Mouse (Mus musculus) embryonic facial prominence, embryonic 12.5 days (tissue): Measurements from ENCODE around the gene AC134908.4. TPM values are rescaled to one million over a fixed set of nuclear protein-coding genes. Genes with fewer than 3 reads are reported as not detected.
A peak's percentile ranks its signal among the peaks of the same experiment; 100 is the strongest.

Source experiments
- ATAC-seq: fragments of 200-750 bp; cut with Nextera tagmentation; 2 replicates; pipeline ENCODE4 v1.8.0; 2017; ENCODE audit not compliant: insufficient number of reproducible peaks, insufficient read depth, low FRiP score, low TSS enrichment
- H3K27ac ChIP-seq: fragments of 300-500 bp; sonication (generic); 2 replicates; pipeline ENCODE4 v1.5.1; 2016; ENCODE audit warnings: mild to moderate bottlenecking
- H3K27me3 ChIP-seq: fragments of 300-500 bp; sonication (generic); 2 replicates; pipeline ENCODE4 v1.6.1; 2016; ENCODE audit warnings: mild to moderate bottlenecking, moderate library complexity
- H3K36me3 ChIP-seq: fragments of 300-500 bp; sonication (generic); 2 replicates; pipeline ENCODE4 v1.6.1; 2016; ENCODE audit warnings: mild to moderate bottlenecking
- H3K4me1 ChIP-seq: fragments of 300-500 bp; sonication (generic); 2 replicates; pipeline ENCODE4 v1.6.1; 2016
- H3K4me2 ChIP-seq: fragments of 300-500 bp; sonication (generic); replicated peaks from 2 replicates; pipeline ENCODE4 v1.6.1; 2016; ENCODE audit warnings: mild to moderate bottlenecking, moderate library complexity
- H3K4me3 ChIP-seq: fragments of 300-500 bp; sonication (generic); 2 replicates; pipeline ENCODE4 v1.5.1; 2016; ENCODE audit warnings: mild to moderate bottlenecking
- H3K9ac ChIP-seq: fragments of 300-500 bp; sonication (generic); 2 replicates; pipeline ENCODE4 v1.6.1; 2016; ENCODE audit warnings: mild to moderate bottlenecking, moderate library complexity
- H3K9me3 ChIP-seq: fragments of 300-500 bp; sonication (generic); 2 replicates; pipeline ENCODE4 v1.6.1; 2016; ENCODE audit warnings: mild to moderate bottlenecking, moderate library complexity
- WGBS: fragments of 180-500 bp; shearing (Covaris S2); methylation state at CpG from one replicate; pipeline ENCODE4 v1.1.7; 2016; 5-methylcytosine and 5-hydroxymethylcytosine counted together
- polyA plus RNA-seq: library from polyadenylated mRNA; unstranded; fragments of >200 nt; fragmentation: Nextera tagmentation; extraction: Ambion mirVana; gene quantifications from 2 replicates; pipeline ENCODE4 v1.2.1, GENCODE M21; 2016

AC134908.4 gene
- polyA plus RNA-seq, 1 experiment from 2014 or later = not detected

DNA sequence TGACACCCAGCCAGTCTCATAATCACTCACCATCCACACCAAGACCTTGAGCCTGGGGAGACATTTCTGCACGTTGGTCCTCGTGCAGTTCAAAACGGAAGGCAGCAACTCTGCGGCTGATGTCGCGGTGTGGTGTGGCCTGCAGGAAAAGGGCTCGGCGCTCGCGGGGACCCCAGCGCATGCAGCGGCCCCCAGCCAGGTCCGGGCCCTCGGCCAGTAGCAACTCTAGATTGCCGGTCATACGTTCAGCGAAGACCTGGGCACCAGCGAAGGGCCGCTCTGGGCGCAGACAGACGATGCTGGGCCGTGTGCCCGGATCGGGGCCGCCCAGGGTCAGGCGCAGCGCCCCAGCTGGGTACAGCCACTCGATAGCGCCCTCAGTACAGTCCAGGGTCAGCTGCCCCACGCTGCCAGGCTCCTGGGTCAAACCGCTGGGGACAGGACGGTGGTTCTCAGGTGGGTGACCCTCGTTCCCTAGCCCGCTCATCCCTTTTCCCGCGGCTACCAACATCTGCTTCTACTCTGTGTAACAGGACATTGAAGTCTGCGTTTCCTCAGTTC lies 832 bp upstream of the AC134908.4 start:
- Histone ChIP-seq H3K9me3 (no peaks in the 10 kb centered on the region), H3K4me2 (peak overlapping the region; percentile 95), H3K36me3 (no peaks in the 10 kb centered on the region; the same call in 1 of the 2 replicates), H3K27ac (peak overlapping the region; percentile 51), H3K9ac (peak overlapping the region; percentile 68), H3K27me3 (no peaks in the 10 kb centered on the region), H3K4me3 (peak overlapping the region; percentile 86), H3K4me1 (peaks cover 37% of the 10 kb centered on the region)
- under 1% methylated on average over 37 of the region's 37 CpGs for WGBS
- ATAC-seq = no peak

DNA sequence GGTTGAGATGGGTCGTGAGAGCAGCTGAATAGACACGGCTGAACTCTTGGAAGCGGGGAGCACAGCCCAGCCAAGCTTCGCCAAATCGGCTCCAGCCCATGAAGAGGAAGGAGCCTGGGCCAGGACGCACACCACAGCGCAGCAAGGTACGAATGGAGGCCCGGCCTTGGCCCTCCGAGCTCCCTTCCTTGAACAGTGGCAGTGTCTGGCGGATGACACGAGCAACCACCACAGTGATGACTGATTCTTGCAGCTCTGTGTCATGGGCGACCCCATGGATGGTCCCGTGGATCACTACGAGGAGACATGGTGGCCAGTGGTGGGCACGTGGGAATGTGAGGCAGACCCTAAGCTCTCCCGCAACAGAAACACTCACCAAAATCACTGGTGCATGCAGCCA lies 461 bp downstream of the AC134908.4 start:
- ATAC-seq = no peak
- H3K4me1 ChIP-seq = peaks cover 43% of the 10 kb centered on the region
- WGBS = 71% methylated on average over 17 of the region's 17 CpGs

DNA sequence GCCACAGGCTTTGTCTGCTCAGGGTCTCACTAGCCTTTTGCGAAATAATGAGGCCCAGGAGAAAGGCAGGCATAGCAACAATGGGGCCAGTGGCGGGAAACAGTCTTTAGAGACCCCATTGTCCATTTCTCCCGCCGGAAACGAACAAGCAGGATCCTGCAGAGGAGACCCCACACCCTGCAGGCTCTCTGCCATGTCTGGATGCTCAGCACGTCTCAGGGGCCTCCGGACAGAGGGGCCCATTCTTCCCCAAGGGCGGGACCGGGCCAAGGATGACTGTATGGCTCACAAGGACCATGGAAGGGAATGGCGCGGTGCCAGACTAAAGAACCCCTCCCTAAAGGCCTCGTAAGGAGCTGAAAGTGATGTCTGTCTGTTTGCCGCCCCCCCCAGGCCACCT lies 1.3 kb downstream of the AC134908.4 start:
- Histone ChIP-seq H3K4me3 (no peak overlapping the region), H3K4me1 (peaks cover 43% of the 10 kb centered on the region), H3K36me3 (peaks cover 8% of the 10 kb centered on the region; the same call in 1 of the 2 replicates), H3K27ac (no peak overlapping the region; the same call in 1 of the 2 replicates), H3K9me3 (no peaks in the 10 kb centered on the region), H3K27me3 (no peaks in the 10 kb centered on the region), H3K4me2 (no peak overlapping the region), H3K9ac (no peak overlapping the region)
- ATAC-seq = no peak
- WGBS = 50% methylated on average over 13 of the region's 13 CpGs

More for the DNA sequence above, 461 bp downstream of the AC134908.4 start:
- peak overlapping the region; percentile 68 for H3K9ac ChIP-seq
- peak overlapping the region; percentile 86; the same call in 1 of the 2 replicates for H3K4me3 ChIP-seq
- H3K27me3 ChIP-seq = no peaks in the 10 kb centered on the region
- peak overlapping the region; percentile 42; the same call in 1 of the 2 replicates for H3K27ac ChIP-seq
- H3K4me2 ChIP-seq = peak overlapping the region; percentile 95
- no peaks in the 10 kb centered on the region; the same call in 1 of the 2 replicates for H3K36me3 ChIP-seq
- no peaks in the 10 kb centered on the region for H3K9me3 ChIP-seq

DNA sequence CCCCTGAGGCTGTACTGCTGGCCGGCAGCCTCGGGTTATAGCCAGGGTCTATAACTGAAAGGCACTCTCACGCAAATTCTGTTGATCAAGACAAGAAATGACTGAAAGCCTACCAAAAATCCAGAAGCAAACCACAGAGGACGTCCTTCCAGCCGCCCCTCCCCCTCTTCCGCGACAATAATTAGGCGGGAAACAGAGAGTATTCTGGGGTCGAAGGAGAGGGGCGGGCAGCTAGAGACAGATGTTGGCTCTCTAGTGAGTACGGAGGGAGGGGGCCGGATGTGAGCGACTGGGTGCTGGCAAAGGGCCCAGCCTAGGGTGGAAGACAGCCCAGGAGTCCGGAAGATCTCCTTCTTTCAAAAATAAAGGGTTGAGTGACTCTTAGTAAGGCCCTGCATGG lies 2.8 kb downstream of the AC134908.4 start, which contains the start of gene Fam173a:
Gene Fam173a, minus strand, starts transcription at position 287 of the 400 bp plus-strand sequence.
- no peak for ATAC-seq
- H3K4me2 ChIP-seq = peak within 1 kb of the TSS; percentile 87
- no peaks in the 10 kb centered on the region for H3K27me3 ChIP-seq
- H3K4me3 ChIP-seq = peak within 1 kb of the TSS; percentile 69
- peak within 1 kb of the TSS; percentile 77 for H3K9ac ChIP-seq
- H3K36me3 ChIP-seq = peaks cover 18% of the 10 kb centered on the region
- WGBS = under 1% methylated on average over 14 of the region's 14 CpGs
- peaks cover 42% of the 10 kb centered on the region for H3K4me1 ChIP-seq
- peak within 1 kb of the TSS; percentile 95 for H3K27ac ChIP-seq
- no peaks in the 10 kb centered on the region for H3K9me3 ChIP-seq

DNA sequence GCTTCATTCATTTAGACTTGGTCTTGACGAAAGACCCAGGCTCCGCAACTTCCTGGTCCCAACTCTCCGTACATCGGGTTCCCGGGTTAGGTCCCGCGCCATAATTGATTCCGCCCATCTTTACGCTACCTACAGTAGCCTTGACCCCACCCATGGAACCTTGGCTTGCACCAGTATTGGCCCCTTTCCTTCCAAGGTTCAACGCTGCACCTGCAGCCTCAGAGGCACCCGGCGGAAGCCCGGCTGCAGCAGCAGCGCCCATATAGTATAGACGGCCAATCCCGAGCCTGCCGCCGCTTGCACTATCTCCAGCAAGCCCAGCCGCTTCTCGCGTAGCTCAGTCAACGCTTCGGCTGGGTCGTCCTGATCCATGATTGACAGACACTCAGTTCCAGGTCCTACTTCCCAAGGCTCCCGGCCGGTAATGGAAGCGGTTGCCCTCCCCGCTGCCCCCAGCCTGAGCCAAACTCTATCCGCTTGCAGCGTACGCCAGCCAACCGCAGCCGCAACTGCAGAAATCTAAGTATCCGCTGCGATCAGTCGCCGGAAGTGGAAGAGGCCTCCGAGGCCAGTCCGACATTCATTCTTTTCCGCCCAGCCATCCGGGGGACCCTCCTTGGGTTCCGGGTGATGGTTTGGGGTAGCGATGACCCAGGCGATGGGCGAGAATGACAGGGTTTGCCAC lies 3.5 kb downstream of the AC134908.4 start:
- Histone ChIP-seq H3K36me3 (peaks cover 24% of the 10 kb centered on the region), H3K9ac (peak overlapping the region; percentile 77), H3K27ac (peak overlapping the region; percentile 95), H3K4me2 (peak overlapping the region; percentile 87), H3K4me1 (peaks cover 36% of the 10 kb centered on the region), H3K9me3 (no peaks in the 10 kb centered on the region), H3K4me3 (peak overlapping the region; percentile 69), H3K27me3 (no peaks in the 10 kb centered on the region)
- peak; percentile 43; the same call in 1 of the 2 replicates for ATAC-seq
- WGBS = under 1% methylated on average over 45 of the region's 45 CpGs

DNA sequence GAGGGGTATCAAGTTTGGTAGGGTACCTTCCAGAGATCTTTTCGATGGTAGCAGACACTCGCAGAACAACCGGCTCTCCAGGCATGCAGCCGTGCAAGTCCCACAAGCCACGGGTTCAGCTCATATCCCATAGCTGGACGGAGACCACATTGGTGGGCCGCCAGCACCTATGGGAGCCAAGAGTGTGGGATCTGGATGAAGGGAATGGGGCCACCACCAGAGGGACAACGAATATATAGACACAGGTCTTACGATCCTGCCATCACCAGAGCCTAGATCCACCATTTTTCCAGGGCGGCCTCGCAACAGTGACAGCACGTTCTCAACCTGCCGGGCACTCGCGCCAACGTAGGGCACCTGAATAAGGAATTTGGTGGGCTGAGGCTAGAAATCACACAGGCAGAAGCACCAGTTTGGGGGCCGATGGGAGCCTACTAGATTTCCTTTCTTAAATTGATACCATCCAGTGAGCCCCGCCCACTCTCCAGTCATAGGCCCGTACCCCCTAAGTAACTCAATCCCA lies 4.1 kb downstream of the AC134908.4 start:
- H3K9me3 ChIP-seq = no peaks in the 10 kb centered on the region
- peak overlapping the region; percentile 69 for H3K4me3 ChIP-seq
- peak overlapping the region; percentile 95 for H3K27ac ChIP-seq
- H3K4me1 ChIP-seq = peaks cover 35% of the 10 kb centered on the region
- H3K36me3 ChIP-seq = peaks cover 25% of the 10 kb centered on the region
- no peaks in the 10 kb centered on the region for H3K27me3 ChIP-seq
- ATAC-seq = no peak
- H3K9ac ChIP-seq = peak overlapping the region; percentile 77
- H3K4me2 ChIP-seq = peak overlapping the region; percentile 87
- 25% methylated on average over 19 of the region's 19 CpGs for WGBS

DNA sequence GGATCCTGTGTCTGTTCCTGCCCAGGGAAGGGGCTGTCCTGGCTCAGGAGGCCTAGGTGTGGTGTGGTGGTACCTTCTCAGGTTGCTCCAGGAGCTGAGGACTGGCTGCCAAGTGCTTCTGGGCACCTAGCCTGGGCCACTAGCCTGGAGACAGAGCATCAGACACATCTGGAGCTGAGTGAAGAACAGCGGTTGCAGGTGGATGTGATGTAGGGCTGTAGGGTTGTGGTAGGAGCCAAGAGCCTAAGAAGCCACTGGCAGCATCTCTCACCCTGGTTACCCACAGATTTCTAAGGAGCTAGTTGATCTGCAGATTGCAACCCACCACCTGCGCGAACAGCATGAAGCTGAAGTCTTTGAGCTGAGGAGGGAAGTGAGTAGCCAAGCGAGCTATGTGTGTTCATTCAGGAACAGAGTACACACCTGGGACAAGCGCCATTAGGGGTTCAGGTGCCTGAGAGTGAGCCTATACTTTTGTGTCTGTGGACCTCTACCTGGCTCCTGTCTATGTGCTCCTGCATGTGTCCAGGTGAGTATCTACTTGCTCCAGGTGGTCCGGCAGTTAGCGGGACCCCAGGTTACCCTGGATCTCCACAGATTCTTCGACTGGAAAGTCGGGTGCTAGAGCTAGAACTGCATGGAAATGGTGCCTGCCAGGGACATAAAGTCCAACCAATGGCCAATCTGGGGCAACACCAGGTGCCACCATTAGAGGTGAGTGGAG lies 8.5 kb downstream of the AC134908.4 start:
- Histone ChIP-seq H3K4me1 (peaks cover 32% of the 10 kb centered on the region), H3K4me3 (no peak overlapping the region), H3K36me3 (peaks cover 49% of the 10 kb centered on the region), H3K9ac (no peak overlapping the region), H3K4me2 (no peak overlapping the region), H3K27ac (no peak overlapping the region), H3K27me3 (no peaks in the 10 kb centered on the region), H3K9me3 (no peaks in the 10 kb centered on the region)
- no peak for ATAC-seq
- 91% methylated on average over 9 of the region's 9 CpGs for WGBS

DNA sequence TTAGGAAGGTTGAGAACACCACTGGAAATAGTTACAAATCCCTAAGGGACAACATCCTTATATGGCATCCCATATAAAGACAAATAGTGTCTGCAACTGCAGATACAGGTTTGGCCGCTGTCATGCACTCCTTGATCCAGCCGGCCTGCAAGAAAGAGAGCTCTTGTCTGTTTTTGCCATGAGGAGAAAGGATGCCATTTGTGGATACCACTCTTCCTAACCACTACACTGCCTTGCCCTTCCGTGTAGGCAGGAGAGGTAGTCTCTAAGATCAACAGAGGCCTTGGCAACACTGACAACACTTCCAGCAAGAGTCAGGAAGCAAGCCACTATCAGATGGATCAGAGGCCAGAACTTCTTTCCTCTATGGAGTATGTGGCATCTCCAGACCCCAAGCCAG lies 9.2 kb downstream of the AC134908.4 start, which contains the start of gene Ccdc78:
Gene Ccdc78, plus strand, starts transcription at position 301 of the 400 bp plus-strand sequence.
- no peak for ATAC-seq
- no peaks in the 10 kb centered on the region for H3K9me3 ChIP-seq
- peaks cover 29% of the 10 kb centered on the region for H3K4me1 ChIP-seq
- peaks cover 55% of the 10 kb centered on the region for H3K36me3 ChIP-seq
- H3K4me2 ChIP-seq = peak within 1 kb of the TSS; percentile 68
- H3K27me3 ChIP-seq = no peaks in the 10 kb centered on the region
- H3K4me3 ChIP-seq = peak within 1 kb of the TSS; percentile 57
- 77% methylated on average over 3 of the region's 3 CpGs for WGBS
- H3K9ac ChIP-seq = peak within 1 kb of the TSS; percentile 72
- H3K27ac ChIP-seq = peak within 1 kb of the TSS; percentile 81

DNA sequence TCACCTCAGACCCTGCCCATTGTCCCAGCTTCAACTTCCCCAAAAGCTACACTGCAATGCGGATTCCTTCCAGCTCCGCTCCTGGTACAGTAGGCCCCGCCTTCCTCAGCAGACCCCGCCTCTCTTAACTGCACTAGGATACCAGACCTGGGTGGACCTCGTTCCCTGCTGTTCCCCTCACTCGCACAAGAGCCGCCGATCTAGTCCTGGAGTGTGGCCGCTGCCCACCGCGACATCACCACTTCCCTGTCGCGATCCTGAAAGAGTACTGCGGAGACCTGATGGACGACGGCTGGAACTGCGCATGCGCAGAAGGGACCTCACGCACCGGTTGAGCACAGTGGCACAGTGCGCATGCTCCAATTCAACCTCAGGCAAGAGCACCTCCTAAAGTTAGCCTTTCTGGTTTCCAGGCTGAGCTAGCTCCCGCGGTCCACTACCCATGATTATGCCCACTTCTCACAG lies 10.1 kb downstream of the AC134908.4 start, which contains the start of gene Haghl:
Gene Haghl, minus strand, starts transcription at position 393 of the 465 bp plus-strand sequence.
- peaks cover 24% of the 10 kb centered on the region for H3K4me1 ChIP-seq
- peak within 1 kb of the TSS; percentile 57 for H3K4me3 ChIP-seq
- H3K27me3 ChIP-seq = no peaks in the 10 kb centered on the region
- peaks cover 65% of the 10 kb centered on the region for H3K36me3 ChIP-seq
- peak within 1 kb of the TSS; percentile 72 for H3K9ac ChIP-seq
- H3K9me3 ChIP-seq = no peaks in the 10 kb centered on the region
- under 1% methylated on average over 23 of the region's 23 CpGs for WGBS
- peak within 1 kb of the TSS; percentile 81 for H3K27ac ChIP-seq
- H3K4me2 ChIP-seq = peak within 1 kb of the TSS; percentile 68
- peak; percentile 75 for ATAC-seq

DNA sequence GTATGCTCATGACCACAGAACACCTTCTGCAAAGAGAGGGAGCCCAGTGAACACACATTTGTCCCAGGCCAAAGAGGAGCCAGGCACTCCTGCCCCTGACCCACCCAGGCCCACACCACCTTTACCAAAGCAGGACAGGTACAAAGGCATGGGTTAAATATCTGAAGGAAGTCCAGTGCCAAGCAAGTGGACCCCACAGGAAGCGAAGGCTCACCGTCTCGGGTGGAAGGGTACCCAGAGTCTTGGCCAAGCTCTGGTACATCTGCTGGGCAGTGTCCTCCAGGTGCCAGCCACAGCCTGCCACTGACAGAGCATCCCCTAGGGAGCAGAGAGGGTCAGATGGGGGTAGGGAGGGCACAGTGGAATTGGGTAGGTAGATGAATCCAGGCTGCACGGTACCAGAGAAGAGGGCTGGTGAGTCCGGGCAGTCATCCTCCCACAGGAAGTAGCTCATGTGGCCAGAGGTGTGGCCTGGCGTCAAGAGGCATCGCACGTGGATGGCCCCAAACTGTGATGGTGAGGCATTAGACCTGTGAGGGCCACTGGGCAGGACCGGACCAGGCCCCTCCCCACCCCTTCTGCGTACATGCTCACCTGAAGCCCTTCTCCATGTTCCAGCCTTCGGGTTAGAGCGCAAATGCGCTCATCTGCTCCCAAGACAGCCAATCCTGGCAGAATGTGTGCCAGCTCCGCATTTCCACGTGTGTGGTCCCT lies 11.4 kb downstream of the AC134908.4 start:
- Histone ChIP-seq H3K4me2 (peak overlapping the region; percentile 68), H3K9me3 (no peaks in the 10 kb centered on the region), H3K9ac (peak overlapping the region; percentile 72), H3K36me3 (peaks cover 62% of the 10 kb centered on the region), H3K4me3 (peak overlapping the region; percentile 57), H3K27me3 (no peaks in the 10 kb centered on the region), H3K4me1 (peaks cover 24% of the 10 kb centered on the region), H3K27ac (no peak overlapping the region)
- 79% methylated on average over 15 of the region's 15 CpGs for WGBS
- ATAC-seq = no peak

DNA sequence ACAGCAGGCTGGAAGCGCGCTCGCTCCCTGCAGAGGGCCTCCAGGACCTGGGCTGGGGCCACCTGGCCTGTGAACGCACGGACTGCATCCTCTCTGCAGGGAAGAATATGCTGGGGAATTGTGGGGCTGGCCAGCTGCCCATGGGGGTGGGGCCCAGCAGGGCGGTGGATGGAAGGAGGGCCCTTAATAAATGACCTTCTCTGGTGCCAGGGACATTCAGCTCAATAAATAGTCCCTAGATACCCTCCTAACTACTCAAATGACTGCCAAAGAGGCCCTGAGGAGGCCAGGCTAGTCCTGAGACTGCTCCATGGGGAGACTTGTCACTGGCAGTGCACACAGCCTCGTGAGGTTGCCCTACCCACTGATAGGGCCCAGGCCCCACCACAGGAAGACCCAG lies 12.4 kb downstream of the AC134908.4 start:
- ATAC-seq = no peak
- 83% methylated on average over 7 of the region's 7 CpGs for WGBS
- Histone ChIP-seq H3K9me3 (no peaks in the 10 kb centered on the region), H3K9ac (no peak overlapping the region), H3K36me3 (peaks cover 58% of the 10 kb centered on the region), H3K4me1 (peaks cover 24% of the 10 kb centered on the region), H3K4me3 (no peak overlapping the region), H3K27ac (no peak overlapping the region), H3K4me2 (no peak overlapping the region), H3K27me3 (no peaks in the 10 kb centered on the region)
